Mouse (Mus musculus): ENCODE results near the gene Gatb. TPM values are rescaled to one million over a fixed set of nuclear protein-coding genes. Genes with fewer than 3 reads are reported as not detected.

The Gatb gene
- 11.4 and 11.6 TPM in 2 replicates for polyA plus RNA-seq (2012; ENCODE audit: insufficient read depth, insufficient read length, missing spikeins)

DNA sequence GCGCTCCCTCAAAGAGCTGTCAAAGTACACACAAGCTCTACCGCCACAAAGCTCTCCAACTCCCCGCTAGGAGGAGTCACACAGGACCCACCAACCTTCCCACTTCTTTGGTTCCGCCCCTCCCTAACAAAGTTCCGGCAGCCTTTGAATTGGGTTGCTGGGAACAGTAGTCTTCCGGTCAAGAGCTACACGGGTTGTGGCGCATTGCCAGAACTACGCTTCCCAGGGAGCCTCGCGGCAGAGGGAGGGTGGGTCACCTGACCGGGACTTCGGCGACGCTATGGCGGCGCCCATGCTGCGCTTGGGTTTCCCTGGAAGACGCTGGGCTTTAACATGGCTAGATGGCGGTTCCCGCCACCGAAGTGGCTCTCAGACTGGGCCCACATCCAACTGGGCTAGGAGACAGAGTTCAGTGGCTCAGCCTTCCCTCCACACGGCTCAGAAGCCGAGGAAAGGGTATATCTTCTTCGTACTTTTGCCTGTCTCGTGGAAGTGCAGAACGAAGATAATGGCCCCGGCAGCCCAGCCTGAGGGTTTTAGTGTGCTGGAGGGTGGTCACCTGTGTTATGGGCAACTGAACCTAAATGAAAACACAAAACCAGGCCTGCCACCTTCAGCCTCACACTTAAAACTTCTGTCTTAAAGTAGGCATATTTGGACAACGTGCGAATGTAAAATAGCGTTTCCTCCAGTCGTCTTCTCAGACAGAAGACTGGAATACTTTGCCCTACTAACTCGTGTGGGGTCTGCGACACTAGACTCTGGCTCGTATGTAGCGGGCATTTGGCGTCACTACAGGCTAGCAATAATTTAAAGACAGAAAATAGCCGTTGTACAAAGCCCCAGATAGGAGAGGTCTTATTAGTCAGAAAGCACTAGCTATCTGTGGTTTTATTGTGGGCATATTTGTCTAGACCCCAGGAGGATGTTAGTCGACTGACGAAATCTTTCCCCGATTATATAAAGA is at the start of gene Gatb:
Gene Gatb, plus strand, starts transcription at position 256 of the 967 bp plus-strand sequence.
- Histone ChIP-seq H3K27ac (ENCODE audit: insufficient read depth, low read depth, low read length) (peak within 1 kb of the TSS; percentile 75), H3K4me1 (ENCODE audit: control insufficient read depth, insufficient read depth, low read length) (peaks cover 12% of the 10 kb centered on the region), H3K4me3 (ENCODE audit: insufficient read depth, low read length) (peak within 1 kb of the TSS; percentile 86)
- TF ChIP-seq CTCF (IDR thresholded peaks at IDR 0.05; ENCODE audit: low read depth, low read length) (no peak), POLR2A (IDR thresholded peaks at IDR 0.05; ENCODE audit: borderline replicate concordance, low read depth, low read length) (no peak)

DNA sequence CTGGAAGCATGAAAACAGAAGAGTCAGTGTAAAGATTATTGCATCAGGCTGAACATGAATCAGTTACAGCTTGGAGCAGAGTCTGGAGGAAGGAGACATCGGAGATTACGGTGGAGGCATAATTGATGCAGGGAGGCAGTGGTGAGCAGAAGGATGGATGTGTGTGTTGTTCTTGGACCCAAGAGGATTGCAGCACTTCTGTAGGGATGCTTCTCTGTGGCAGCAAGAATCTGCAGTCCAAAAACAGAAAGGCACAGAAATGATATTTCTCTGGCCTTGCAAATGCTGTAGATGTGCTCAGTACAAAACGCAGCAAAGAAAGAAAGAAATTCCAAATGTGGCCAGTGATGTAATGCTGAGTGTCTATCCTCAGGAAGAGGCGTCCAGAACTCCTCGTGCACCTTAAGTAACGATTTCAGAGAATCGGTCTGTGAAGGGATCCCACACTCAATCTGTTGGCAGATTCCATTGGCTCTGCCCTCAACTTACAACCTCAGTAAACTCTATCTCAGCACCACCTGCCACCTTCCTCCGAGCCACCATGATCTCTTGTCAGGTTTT is 43.2 kb upstream of the Gatb start:
- Histone ChIP-seq H3K4me3 (ENCODE audit: insufficient read depth, low read length) (no peak overlapping the region), H3K4me1 (ENCODE audit: control insufficient read depth, insufficient read depth, low read length) (no peaks in the 10 kb centered on the region), H3K27ac (ENCODE audit: insufficient read depth, low read depth, low read length) (no peak overlapping the region)
- TF ChIP-seq POLR2A (IDR thresholded peaks at IDR 0.05; ENCODE audit: borderline replicate concordance, low read depth, low read length) (no peak), CTCF (IDR thresholded peaks at IDR 0.05; ENCODE audit: low read depth, low read length) (no peak)

DNA sequence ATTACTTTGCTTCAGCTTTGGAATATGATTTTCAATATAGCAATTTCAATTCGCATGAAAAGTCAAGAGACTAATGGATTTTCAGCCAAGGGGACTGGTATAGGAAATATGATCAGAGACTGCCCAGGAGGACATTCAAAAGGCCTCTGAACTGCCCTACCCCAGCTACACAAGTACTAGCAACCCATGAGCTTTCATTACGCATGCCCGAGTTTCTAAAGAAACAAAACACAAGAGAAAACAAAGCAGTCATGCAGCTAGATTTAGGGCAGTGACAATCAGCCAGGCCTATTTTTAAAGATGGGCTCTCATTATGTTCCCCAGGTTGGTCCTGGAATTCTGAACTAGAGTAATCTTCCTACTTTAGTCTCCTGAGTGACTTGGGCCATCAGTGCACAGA is 41.5 kb upstream of the Gatb start:
- Histone ChIP-seq H3K4me1 (ENCODE audit: control insufficient read depth, insufficient read depth, low read length) (no peaks in the 10 kb centered on the region), H3K27ac (ENCODE audit: insufficient read depth, low read depth, low read length) (no peak overlapping the region), H3K4me3 (ENCODE audit: insufficient read depth, low read length) (no peak overlapping the region)
- TF ChIP-seq CTCF (IDR thresholded peaks at IDR 0.05; ENCODE audit: low read depth, low read length): no peak
- no peak for TF ChIP-seq POLR2A (IDR thresholded peaks at IDR 0.05; ENCODE audit: borderline replicate concordance, low read depth, low read length)

DNA sequence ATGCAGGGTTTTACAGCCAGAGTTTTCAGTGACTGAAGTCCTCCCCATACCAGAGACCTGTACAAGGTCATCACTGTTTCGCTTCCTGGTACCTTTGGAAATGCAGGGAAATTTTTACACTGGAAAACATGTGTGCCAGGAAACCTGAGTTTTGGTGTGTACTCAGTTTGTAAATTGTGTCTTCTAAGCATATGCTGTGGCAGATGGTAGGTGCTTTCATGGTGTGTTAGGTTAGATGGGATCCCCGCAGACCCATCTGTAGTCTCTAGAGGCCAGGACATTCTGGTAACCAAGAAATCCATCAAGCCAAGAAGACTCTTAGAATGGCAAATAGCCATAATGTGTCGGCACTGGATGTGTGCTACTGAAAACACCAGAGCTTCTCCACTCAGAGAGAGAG is 38.9 kb upstream of the Gatb start:
- Histone ChIP-seq H3K27ac (ENCODE audit: insufficient read depth, low read depth, low read length) (no peak overlapping the region), H3K4me3 (ENCODE audit: insufficient read depth, low read length) (no peak overlapping the region), H3K4me1 (ENCODE audit: control insufficient read depth, insufficient read depth, low read length) (no peaks in the 10 kb centered on the region)
- TF ChIP-seq POLR2A (IDR thresholded peaks at IDR 0.05; ENCODE audit: borderline replicate concordance, low read depth, low read length): no peak
- TF ChIP-seq CTCF (IDR thresholded peaks at IDR 0.05; ENCODE audit: low read depth, low read length): no peak

DNA sequence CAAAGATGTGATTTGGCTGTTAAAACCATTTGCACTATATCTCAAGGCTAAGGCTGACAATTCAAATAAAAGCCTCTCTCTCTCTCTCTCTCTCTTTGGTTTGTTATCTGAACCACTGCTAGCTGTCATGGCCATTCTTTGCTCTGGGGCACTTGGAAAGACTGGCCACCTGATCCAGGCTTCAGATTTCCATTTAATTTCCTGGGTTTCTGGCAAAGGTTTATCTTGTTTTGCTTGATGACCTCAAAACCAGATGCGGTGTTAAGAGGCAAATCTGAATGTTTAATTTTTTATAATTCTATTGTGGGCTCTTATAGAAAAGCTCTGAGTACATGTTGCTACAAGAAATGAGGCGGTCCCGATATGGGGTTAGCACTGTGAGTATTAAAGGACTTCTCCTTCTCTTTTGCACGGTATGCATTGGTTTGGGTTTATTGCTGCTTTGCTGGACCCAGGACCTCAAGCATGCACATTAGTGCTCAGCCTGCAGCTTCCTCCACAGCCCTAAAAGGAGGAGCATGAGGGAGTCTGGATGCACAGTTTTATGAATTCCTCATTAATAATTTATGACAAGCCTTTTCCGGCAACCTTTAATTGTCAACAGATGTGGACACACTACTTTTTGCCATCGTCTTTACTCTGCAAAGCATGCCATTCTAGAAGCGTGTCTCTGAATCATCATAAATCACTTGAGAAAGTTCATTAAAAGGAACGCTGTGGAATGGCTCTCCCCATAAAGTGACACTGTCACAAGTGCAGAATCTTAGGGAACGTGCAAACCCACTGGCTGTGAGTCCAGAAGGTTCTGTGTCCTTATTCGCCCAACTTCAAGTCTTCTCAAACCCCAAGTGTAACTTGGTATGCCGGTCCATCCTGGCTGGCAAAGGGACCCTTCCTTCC is 38.0 kb upstream of the Gatb start:
- H3K4me1 ChIP-seq (ENCODE audit: control insufficient read depth, insufficient read depth, low read length): no peaks in the 10 kb centered on the region
- H3K4me3 ChIP-seq (ENCODE audit: insufficient read depth, low read length): no peak overlapping the region
- H3K27ac ChIP-seq (ENCODE audit: insufficient read depth, low read depth, low read length): no peak overlapping the region
- TF ChIP-seq POLR2A (IDR thresholded peaks at IDR 0.05; ENCODE audit: borderline replicate concordance, low read depth, low read length): no peak
- TF ChIP-seq CTCF (IDR thresholded peaks at IDR 0.05; ENCODE audit: low read depth, low read length): no peak

DNA sequence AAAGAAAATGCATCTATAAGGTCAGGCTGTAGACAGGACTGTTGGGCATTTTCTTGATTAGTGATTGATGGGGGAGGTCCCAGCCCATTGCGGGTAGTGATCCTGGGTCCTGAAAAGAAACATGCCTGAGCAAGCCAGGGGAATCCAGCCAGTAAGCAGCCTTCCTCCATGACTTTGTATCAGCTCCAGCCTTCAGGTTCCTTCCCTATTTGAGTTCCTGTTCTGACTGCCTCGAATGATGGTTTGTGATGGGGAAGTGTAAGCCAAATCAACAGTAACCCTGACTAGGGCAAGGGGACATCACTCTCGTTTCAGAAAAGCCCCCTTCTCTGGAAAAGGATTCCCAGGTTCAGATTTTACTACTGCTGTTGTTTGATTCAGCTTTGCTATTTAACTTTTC is 31.2 kb upstream of the Gatb start:
- Histone ChIP-seq H3K4me1 (ENCODE audit: control insufficient read depth, insufficient read depth, low read length) (no peaks in the 10 kb centered on the region), H3K27ac (ENCODE audit: insufficient read depth, low read depth, low read length) (peak overlapping the region; percentile 55; the same call in 1 of the 2 replicates), H3K4me3 (ENCODE audit: insufficient read depth, low read length) (no peak overlapping the region)
- TF ChIP-seq CTCF (IDR thresholded peaks at IDR 0.05; ENCODE audit: low read depth, low read length) (no peak), POLR2A (IDR thresholded peaks at IDR 0.05; ENCODE audit: borderline replicate concordance, low read depth, low read length) (no peak)

DNA sequence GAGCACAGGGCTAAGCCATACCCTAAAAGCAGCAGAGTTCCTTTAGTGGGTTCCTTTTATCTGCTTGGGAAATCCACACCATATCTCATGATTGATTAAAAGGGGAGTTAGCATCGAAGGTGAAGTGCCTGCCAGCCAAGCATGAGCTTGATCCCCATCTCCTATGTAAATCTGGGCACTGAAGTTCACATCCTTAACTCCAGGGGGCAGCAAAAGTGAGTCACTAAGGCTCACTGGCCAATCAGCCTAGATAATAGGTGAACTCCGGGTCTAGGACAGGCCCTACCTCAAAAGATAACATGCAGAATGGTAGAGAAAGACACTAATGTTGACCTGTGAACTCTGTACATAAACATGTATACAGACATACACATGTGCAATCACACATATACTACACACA is 30.3 kb upstream of the Gatb start:
- H3K4me1 ChIP-seq (ENCODE audit: control insufficient read depth, insufficient read depth, low read length): no peaks in the 10 kb centered on the region
- H3K4me3 ChIP-seq (ENCODE audit: insufficient read depth, low read length): no peak overlapping the region
- no peak overlapping the region for H3K27ac ChIP-seq (ENCODE audit: insufficient read depth, low read depth, low read length)
- TF ChIP-seq CTCF (IDR thresholded peaks at IDR 0.05; ENCODE audit: low read depth, low read length) (peak; percentile 19; the same call in 1 of the 2 replicates), POLR2A (IDR thresholded peaks at IDR 0.05; ENCODE audit: borderline replicate concordance, low read depth, low read length) (no peak)

DNA sequence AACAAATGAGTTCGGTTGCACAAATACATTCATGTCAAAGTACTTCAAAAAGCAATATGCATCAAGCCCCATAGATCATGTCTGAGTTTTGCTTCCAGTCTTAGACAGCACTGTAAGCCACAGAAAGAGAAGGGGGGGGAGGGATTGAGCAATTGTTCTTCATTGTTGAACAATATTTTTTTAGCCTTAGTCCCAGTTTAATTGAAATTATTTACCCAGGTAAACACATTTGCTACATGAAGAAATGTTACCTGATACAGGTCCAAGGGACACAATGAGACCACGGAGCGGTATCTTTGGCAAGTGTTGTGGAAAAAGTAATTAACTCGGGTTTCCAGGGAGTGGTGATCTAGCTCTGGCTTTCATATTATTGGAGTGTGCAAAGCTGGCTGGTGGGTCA is 23.6 kb upstream of the Gatb start:
- TF ChIP-seq CTCF (IDR thresholded peaks at IDR 0.05; ENCODE audit: low read depth, low read length) (no peak), POLR2A (IDR thresholded peaks at IDR 0.05; ENCODE audit: borderline replicate concordance, low read depth, low read length) (no peak)
- Histone ChIP-seq H3K4me3 (ENCODE audit: insufficient read depth, low read length) (no peak overlapping the region), H3K4me1 (ENCODE audit: control insufficient read depth, insufficient read depth, low read length) (no peaks in the 10 kb centered on the region), H3K27ac (ENCODE audit: insufficient read depth, low read depth, low read length) (no peak overlapping the region)

DNA sequence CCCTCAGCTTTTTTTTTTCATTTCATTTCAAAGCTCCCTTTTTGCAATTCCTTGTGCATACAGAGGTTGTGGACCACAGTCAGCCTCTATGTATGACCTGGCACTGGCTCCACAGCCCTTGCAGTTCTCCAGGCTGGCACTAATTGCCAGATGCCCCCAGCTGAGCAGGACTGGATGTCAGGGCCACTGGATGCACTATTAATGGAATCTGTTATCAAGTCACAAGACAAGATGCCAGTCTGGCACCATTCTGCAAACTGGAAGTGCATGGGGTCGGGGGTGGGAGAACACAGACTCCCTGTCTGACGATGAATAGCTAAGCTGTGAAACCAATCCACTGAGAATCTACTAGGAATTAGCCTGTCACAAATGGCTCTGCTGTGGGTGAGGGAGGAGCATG is 22.6 kb upstream of the Gatb start:
- Histone ChIP-seq H3K27ac (ENCODE audit: insufficient read depth, low read depth, low read length) (no peak overlapping the region), H3K4me1 (ENCODE audit: control insufficient read depth, insufficient read depth, low read length) (no peaks in the 10 kb centered on the region), H3K4me3 (ENCODE audit: insufficient read depth, low read length) (no peak overlapping the region)
- TF ChIP-seq POLR2A (IDR thresholded peaks at IDR 0.05; ENCODE audit: borderline replicate concordance, low read depth, low read length): no peak
- TF ChIP-seq CTCF (IDR thresholded peaks at IDR 0.05; ENCODE audit: low read depth, low read length): no peak

All from bone marrow macrophage, adult 2 months (primary cell).